Comparison of ENCODE assay signal across 8 mouse cellular contexts in genomic region chr13:60738429-60738828, GRCm38 (mm10). TPM values are rescaled to one million over a fixed set of nuclear protein-coding genes. Genes with fewer than 3 reads are reported as not detected.
DNase-seq lines count a peak whose midpoint lies in the region; ATAC-seq and TF ChIP-seq lines count a peak whose summit lies in the region.

No protein-coding gene starts in this region.

- H3K27me3 ChIP-seq in forebrain, embryonic 15.5 days = no peaks in the 10 kb centered on the region

- H3K4me2 ChIP-seq in forebrain, embryonic 15.5 days (replicated peaks) = no peak overlapping the region

- no peaks in the 10 kb centered on the region for H3K9me3 ChIP-seq in forebrain, embryonic 15.5 days

- intact Hi-C loops in heart, postnatal 36 days (cut with DNase I) = loop anchor here (1.0 to 5.0 kb wide), 4 partner anchors 137 to 896 kb away; partner anchors contain the start of gene Dapk1

- peak; percentile 79 for ATAC-seq in forebrain, embryonic 15.5 days (replicated peaks)

- H3K4me3 ChIP-seq in forebrain, embryonic 15.5 days = no peak overlapping the region
- peak overlapping the region; percentile 16; the same call in 1 of the 2 replicates for H3K4me3 ChIP-seq in layer of hippocampus, adult 2 months

- peak; percentile 71 for DNase-seq in T-cell, adult 2 months (ENCODE audit: low spot score)
- DNase-seq in cerebellum, adult 18-20 months = peak; percentile 60 to 63
- DNase-seq in heart, postnatal 36 days = peak; percentile 75 to 77
- DNase-seq in layer of hippocampus, adult 2 months (ENCODE audit: low spot score in 2 of 2) = peak; percentile 66 to 75
- DNase-seq in lung, postnatal 4 days = peak; percentile 77 to 85
- DNase-seq in retina, postnatal 7 days (ENCODE audit: low read depth, low spot score) = peak; percentile 65
- DNase-seq in yolk sac, embryonic 10.5 days (ENCODE audit: low spot score) = peak; percentile 76

- H3K9ac ChIP-seq in forebrain, embryonic 15.5 days (replicated peaks) = no peak overlapping the region

- H3K4me1 ChIP-seq in forebrain, embryonic 15.5 days = peaks cover 9% of the 10 kb centered on the region

- peak; percentile 93 for TF ChIP-seq CTCF in layer of hippocampus, adult 2 months (conservative IDR thresholded peaks at IDR 0.05)

- H3K36me3 ChIP-seq in forebrain, embryonic 15.5 days = peaks cover 43% of the 10 kb centered on the region

- H3K27ac ChIP-seq in forebrain, embryonic 15.5 days (replicated peaks) = no peak overlapping the region
- H3K27ac ChIP-seq in layer of hippocampus, adult 2 months = peak overlapping the region; percentile 6; the same call in 1 of the 2 replicates

- 11% methylated on average over 9 of the region's 9 CpGs for WGBS in forebrain, embryonic 15.5 days

RNA-seq across cellular contexts. Expression of gene BC051665, which starts 47.7 kb away (rescaled TPM):
- polyA plus RNA-seq in forebrain, embryonic 15.5 days (2015; fragmentation: Nextera tagmentation; extraction: Ambion mirVana) = not detected in 2 replicates
- not detected for total RNA-seq in heart, postnatal 36 days (2021)
- not detected for total RNA-seq in layer of hippocampus, adult 2 months (2021)
